Mouse (Mus musculus) intestine, embryonic 14.5 days (tissue): ENCODE measurements around the gene Ankfn1. TPM values are rescaled to one million over a fixed set of nuclear protein-coding genes. Genes with fewer than 3 reads are reported as not detected.

Source experiments
- ATAC-seq: fragments of 200-750 bp; cut with Nextera tagmentation; replicated peaks from 2 replicates; pipeline ENCODE4 v1.8.0; 2017; ENCODE audit warnings: low read depth, moderate number of reproducible peaks, moderate TSS enrichment, moderate library complexity; ENCODE audit not compliant: low FRiP score, low TSS enrichment
- DNase-seq: peaks from one replicate; pipeline ENCODE4 v3.0.0-alpha.2; 2018; ENCODE audit warnings: low spot score
- H3K27ac ChIP-seq: fragments of 300-500 bp; sonication (generic); 2 replicates; pipeline ENCODE4 v1.5.1; 2014; ENCODE audit warnings: low read depth, mild to moderate bottlenecking, control low read depth
- H3K27me3 ChIP-seq: fragments of 300-500 bp; sonication (generic); replicated peaks from 2 replicates; pipeline ENCODE4 v1.6.1; 2014; ENCODE audit warnings: low read length, control low read depth; ENCODE audit not compliant: control insufficient read depth, insufficient read depth
- H3K36me3 ChIP-seq: fragments of 300-500 bp; sonication (generic); 2 replicates; pipeline ENCODE4 v1.6.1; 2014; ENCODE audit warnings: low read length, control low read depth; ENCODE audit not compliant: control insufficient read depth, insufficient read depth
- H3K4me1 ChIP-seq: fragments of 300-500 bp; sonication (generic); replicated peaks from 2 replicates; pipeline ENCODE4 v1.6.1; 2014; ENCODE audit warnings: low read length, control low read depth, mixed read lengths; ENCODE audit not compliant: control insufficient read depth, insufficient read depth
- H3K4me2 ChIP-seq: fragments of 300-500 bp; sonication (generic); 2 replicates; pipeline ENCODE4 v1.6.1; 2014; ENCODE audit warnings: low read length
- H3K4me3 ChIP-seq: fragments of 300-500 bp; sonication (generic); 2 replicates; pipeline ENCODE4 v1.5.1; 2014; ENCODE audit warnings: low read depth, low read length, control low read depth, mixed read lengths
- H3K9ac ChIP-seq: fragments of 300-500 bp; sonication (generic); 2 replicates; pipeline ENCODE4 v1.6.1; 2014; ENCODE audit warnings: mild to moderate bottlenecking, low read length
- H3K9me3 ChIP-seq: fragments of 300-500 bp; sonication (generic); 2 replicates; pipeline ENCODE4 v1.6.1; 2016; ENCODE audit warnings: low read length, control low read depth; ENCODE audit not compliant: control insufficient read depth
- WGBS: fragments of 180-500 bp; shearing (Covaris S2); extraction: QIAGEN DNeasy Blood & Tissue Kit; methylation state at CpG from one replicate; pipeline ENCODE4 v1.1.7; 2014; 5-methylcytosine and 5-hydroxymethylcytosine counted together
- polyA plus RNA-seq: library from polyadenylated mRNA; unstranded; fragments of >200 nt; fragmentation: Nextera tagmentation; extraction: Ambion mirVana; gene quantifications from 2 replicates; pipeline ENCODE4 v1.2.1, GENCODE M21; 2014

The Ankfn1 gene
- polyA plus RNA-seq, 1 experiment from 2014 or later = 0.30 TPM

DNA sequence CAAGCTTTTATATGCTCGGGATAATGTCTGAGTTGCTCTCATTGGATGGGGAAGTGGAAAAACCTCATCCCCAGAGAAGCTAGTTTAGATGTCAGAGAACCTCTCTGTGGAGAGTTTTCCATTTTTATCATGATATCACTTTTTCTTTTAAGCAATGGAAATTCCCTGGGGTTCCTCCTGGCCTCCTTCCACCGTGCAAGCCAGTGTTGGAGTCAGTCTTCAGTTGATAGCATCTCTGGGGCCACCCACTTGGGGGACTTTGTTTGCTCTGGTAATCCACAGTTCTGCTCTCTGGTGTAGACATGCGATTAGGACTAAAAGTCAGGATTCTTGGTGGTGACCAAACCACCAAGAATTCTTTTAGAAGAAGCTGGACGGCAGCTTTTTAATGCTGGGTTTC, 322.8 kb downstream of the Ankfn1 start:
- no peaks in the 10 kb centered on the region for H3K36me3 ChIP-seq
- H3K27me3 ChIP-seq = no peaks in the 10 kb centered on the region
- H3K4me1 ChIP-seq = no peaks in the 10 kb centered on the region
- H3K9ac ChIP-seq = no peak overlapping the region
- WGBS = 60% methylated on average over 4 of the region's 4 CpGs
- H3K9me3 ChIP-seq = no peaks in the 10 kb centered on the region
- ATAC-seq (no peak), DNase-seq (no peak)
- no peak overlapping the region for H3K27ac ChIP-seq
- H3K4me2 ChIP-seq = no peak overlapping the region
- H3K4me3 ChIP-seq = no peak overlapping the region

DNA sequence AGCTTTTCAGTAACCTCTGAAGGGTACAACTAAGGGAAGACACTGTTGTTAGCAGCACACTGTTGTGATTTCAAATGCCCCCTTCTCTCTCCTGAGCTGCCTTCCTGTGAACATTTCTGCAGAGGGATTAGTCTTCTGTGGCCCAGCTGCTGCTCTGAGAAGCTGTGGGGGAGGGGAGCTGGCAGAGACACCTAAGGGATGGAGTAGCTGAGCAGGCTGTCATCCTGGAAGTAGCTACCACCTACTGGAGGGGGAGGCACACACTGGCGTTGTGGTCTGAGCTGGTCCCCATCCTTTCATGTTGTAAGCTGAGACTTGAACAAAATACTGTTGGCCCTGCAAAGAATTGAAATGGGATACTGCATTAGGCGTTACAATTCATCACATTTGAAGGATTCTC, 324.6 kb downstream of the Ankfn1 start:
- H3K4me1 ChIP-seq = no peaks in the 10 kb centered on the region
- no peak overlapping the region for H3K27ac ChIP-seq
- no peak overlapping the region for H3K9ac ChIP-seq
- H3K4me3 ChIP-seq = no peak overlapping the region
- DNase-seq (no peak), ATAC-seq (no peak)
- no peaks in the 10 kb centered on the region for H3K36me3 ChIP-seq
- WGBS = 33% methylated on average over 2 of the region's 2 CpGs
- no peaks in the 10 kb centered on the region for H3K9me3 ChIP-seq
- no peaks in the 10 kb centered on the region for H3K27me3 ChIP-seq
- H3K4me2 ChIP-seq = no peak overlapping the region

DNA sequence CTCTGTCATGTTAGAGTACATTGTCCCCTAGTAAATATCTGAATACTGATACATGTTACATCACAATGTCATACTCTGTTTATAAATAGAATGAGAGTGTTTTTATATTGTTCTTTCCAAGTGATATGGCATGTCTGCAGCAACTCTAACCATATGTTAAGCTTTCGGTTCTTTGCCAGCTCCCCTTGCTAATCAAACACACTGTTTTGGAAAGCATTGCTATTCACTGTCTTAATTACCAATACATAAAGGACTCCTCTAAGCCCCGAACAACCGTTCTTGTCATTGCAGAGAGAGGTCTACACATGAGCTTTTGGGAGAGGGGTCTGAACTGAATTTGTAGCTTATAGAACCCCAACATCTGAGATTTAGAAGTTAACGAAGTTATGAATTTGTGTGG, 327.0 kb downstream of the Ankfn1 start:
- no peaks in the 10 kb centered on the region for H3K36me3 ChIP-seq

DNA sequence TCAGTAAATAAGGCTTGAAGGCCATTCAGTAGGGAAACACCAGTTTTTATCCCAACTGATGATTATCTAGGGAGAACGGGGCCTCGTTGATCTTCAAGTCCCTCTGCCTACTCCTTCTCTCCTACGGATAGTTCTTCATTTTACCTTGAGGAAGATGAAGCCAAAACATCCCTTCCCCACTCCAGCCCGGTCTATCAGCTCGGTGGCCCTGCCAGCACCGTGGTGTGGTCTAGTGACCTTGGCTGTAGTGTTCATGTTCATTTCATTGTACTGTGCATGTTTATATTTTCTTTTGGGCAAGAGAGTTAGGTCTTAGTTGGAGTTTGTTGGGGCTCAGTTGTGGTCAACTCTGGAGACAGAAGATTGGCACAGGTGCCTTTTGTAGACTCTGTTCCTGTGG, 328.5 kb downstream of the Ankfn1 start:
- whole genome bisulfite sequencing = 88% methylated on average over 6 of the region's 6 CpGs

More for the DNA sequence above, 327.0 kb downstream of the Ankfn1 start:
- H3K9ac ChIP-seq = no peak overlapping the region
- no peak for ATAC-seq
- no peaks in the 10 kb centered on the region for H3K4me1 ChIP-seq
- 85% methylated on average over 4 of the region's 4 CpGs for WGBS
- no peak overlapping the region for H3K4me2 ChIP-seq
- H3K27ac ChIP-seq = no peak overlapping the region
- H3K4me3 ChIP-seq = no peak overlapping the region
- DNase-seq = no peak
- no peaks in the 10 kb centered on the region for H3K9me3 ChIP-seq
- H3K27me3 ChIP-seq = no peaks in the 10 kb centered on the region

DNA sequence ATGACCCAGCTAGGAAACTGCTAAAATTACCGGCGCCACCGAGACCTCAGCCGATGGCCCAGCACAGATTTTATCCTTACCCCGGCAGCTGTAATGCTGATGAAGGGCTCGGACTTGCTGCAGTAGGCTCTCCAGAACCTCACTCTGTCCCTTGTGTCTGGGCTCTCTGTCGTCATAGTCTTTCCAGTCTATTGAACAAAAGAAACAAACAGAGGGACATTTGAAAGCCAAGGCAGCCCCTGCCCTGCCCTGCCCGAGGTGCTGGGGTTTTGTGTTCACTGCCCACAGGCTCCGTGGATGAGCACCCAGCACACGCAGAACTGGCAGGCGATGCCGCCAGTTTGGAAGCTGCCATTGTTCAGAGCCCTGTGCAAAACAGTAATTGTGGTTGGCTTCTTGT, 330.0 kb downstream of the Ankfn1 start:
- Histone ChIP-seq H3K9me3 (no peaks in the 10 kb centered on the region), H3K36me3 (no peaks in the 10 kb centered on the region), H3K27ac (no peak overlapping the region), H3K27me3 (no peaks in the 10 kb centered on the region), H3K4me1 (no peaks in the 10 kb centered on the region), H3K4me2 (no peak overlapping the region), H3K4me3 (no peak overlapping the region), H3K9ac (no peak overlapping the region)
- 86% methylated on average over 12 of the region's 12 CpGs for WGBS
- DNase-seq = no peak
- no peak for ATAC-seq

More for the DNA sequence above, 328.5 kb downstream of the Ankfn1 start:
- DNase-seq = no peak
- H3K4me3 ChIP-seq = no peak overlapping the region
- H3K27ac ChIP-seq = no peak overlapping the region
- ATAC-seq = no peak
- H3K36me3 ChIP-seq = no peaks in the 10 kb centered on the region
- no peak overlapping the region for H3K4me2 ChIP-seq
- H3K9me3 ChIP-seq = no peaks in the 10 kb centered on the region
- H3K27me3 ChIP-seq = no peaks in the 10 kb centered on the region
- no peaks in the 10 kb centered on the region for H3K4me1 ChIP-seq
- H3K9ac ChIP-seq = no peak overlapping the region

DNA sequence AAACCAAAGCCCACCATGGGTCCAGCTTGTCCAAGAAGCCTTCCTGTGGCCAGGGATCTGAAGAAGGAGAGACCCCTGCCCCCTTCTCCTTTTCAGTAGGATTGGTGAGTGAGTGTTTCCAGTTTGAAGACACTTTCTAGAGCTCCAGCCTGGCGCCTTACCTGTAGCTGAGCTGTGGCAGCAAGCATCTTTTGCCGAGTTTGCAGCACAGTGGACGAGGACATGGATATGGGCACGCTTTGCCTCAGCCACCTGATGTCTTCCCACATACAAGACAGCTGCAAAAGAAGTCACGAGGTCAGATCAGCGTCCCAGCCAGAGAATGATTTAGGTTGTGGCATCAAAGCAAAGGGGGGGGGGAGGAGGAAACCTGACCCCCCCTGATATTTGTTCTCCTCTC, 336.9 kb downstream of the Ankfn1 start:
- ATAC-seq = no peak
- Histone ChIP-seq H3K4me3 (no peak overlapping the region), H3K36me3 (no peaks in the 10 kb centered on the region), H3K27me3 (no peaks in the 10 kb centered on the region), H3K27ac (no peak overlapping the region), H3K9ac (no peak overlapping the region), H3K4me1 (no peaks in the 10 kb centered on the region), H3K9me3 (no peaks in the 10 kb centered on the region), H3K4me2 (no peak overlapping the region)
- WGBS = 81% methylated on average over 6 of the region's 6 CpGs
- no peak for DNase-seq

DNA sequence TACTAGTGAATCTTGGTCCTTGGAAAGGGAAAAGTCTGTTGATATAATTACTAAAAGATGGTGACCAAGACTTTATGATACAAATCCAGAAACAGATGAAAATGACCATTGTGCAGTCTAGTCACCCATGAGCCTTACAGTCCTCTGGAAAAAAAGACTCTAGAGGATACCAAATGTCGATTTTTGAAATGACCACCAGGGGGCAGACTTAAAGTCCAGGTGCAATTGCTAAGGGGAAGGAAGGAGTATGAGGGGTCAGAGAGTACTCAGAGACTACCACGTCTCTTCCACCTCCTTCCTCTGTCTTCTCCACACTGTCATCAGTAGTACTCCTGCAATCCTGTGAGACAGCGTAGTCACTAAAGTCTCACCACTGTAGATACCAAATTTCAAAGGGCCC, 353.1 kb downstream of the Ankfn1 start:
- no peaks in the 10 kb centered on the region for H3K27me3 ChIP-seq
- H3K36me3 ChIP-seq = no peaks in the 10 kb centered on the region
- no peaks in the 10 kb centered on the region for H3K9me3 ChIP-seq
- no peak for DNase-seq
- no peak for ATAC-seq
- no peaks in the 10 kb centered on the region for H3K4me1 ChIP-seq
- no peak overlapping the region for H3K4me3 ChIP-seq
- no peak overlapping the region for H3K9ac ChIP-seq
- no peak overlapping the region for H3K4me2 ChIP-seq
- H3K27ac ChIP-seq = no peak overlapping the region
- 51% methylated on average over 3 of the region's 3 CpGs for WGBS

DNA sequence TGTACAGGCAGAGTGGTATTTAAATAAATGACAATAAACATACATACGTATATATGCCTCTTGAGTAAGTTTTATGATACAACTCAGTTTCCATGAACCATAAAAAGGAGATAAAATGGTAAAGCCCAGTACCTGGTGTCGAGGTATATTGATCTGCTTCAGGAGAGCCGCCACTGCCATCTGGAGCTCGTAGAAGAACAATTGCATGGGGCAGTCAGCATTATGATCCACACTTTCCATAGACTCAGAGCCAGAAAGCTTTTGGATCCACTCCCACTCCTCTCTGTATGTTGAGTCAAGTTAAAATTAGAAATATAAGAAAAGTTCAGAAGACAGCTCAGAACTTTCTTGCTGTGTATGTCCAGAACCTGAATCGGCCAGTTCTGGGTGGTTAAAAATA, 354.8 kb downstream of the Ankfn1 start:
- no peaks in the 10 kb centered on the region for H3K27me3 ChIP-seq
- H3K4me2 ChIP-seq = no peak overlapping the region
- no peaks in the 10 kb centered on the region for H3K9me3 ChIP-seq
- no peaks in the 10 kb centered on the region for H3K4me1 ChIP-seq
- ATAC-seq (no peak), DNase-seq (no peak)
- no peak overlapping the region for H3K9ac ChIP-seq
- WGBS = 84% methylated on average over 5 of the region's 5 CpGs
- H3K36me3 ChIP-seq = no peaks in the 10 kb centered on the region
- H3K27ac ChIP-seq = no peak overlapping the region
- no peak overlapping the region for H3K4me3 ChIP-seq

DNA sequence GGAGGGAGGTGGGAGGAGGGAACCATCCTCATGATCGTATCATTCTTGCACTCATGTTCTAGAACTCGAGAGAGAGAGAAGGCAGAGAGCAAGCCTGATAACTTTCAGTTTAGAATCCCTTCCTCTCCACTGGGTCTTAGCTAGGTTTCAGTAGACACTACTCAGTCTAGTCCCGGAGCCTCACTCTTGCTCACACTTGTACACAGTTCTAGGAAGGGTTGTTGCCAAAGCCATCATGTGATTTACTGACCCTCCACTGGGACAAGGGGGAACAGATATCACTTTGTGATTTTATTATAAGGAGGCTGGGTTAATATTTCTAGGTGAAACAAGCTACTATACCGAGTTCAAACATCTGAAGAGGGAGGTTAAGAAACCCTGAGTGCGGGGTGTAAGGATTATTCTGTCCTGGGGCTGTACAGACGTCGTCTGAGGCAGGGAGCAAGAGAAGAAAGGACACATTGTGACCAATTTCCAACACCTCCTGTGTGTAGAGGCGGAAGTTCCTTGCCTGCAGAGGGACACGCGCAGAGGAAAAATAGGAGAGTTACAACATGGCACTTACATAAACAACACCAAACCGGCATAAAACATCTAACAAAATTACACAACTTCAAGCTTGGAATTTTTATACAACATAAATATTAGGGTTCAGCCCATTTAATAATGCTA, 356.6 kb downstream of the Ankfn1 start:
- 72% methylated on average over 11 of the region's 11 CpGs for WGBS
- Histone ChIP-seq H3K4me3 (no peak overlapping the region), H3K27me3 (no peaks in the 10 kb centered on the region), H3K4me1 (no peaks in the 10 kb centered on the region), H3K9ac (no peak overlapping the region), H3K36me3 (no peaks in the 10 kb centered on the region), H3K9me3 (no peaks in the 10 kb centered on the region), H3K4me2 (no peak overlapping the region), H3K27ac (no peak overlapping the region)
- no peak for DNase-seq
- ATAC-seq = no peak
